Mouse (Mus musculus): ENCODE measurements at regions not wholly inside any gene's neighbourhood (a gene's known extent, or its start where the extent isn't known, plus 50 kb on each side); places are given as distances from the start of the nearest gene placed in this dataset.

- Histone ChIP-seq H3K4me2 (replicated peaks) (no peak overlapping the region), H3K27me3 (ENCODE audit: control insufficient read depth, insufficient read depth, low read length) (no peaks in the 10 kb centered on the region), H3K9me3 (ENCODE audit: control insufficient read depth, low read length) (peaks cover 4% of the 10 kb centered on the region; the same call in 1 of the 2 replicates), H3K4me3 (replicated peaks; ENCODE audit: low read length) (no peak overlapping the region), H3K36me3 (replicated peaks; ENCODE audit: control insufficient read depth, insufficient read depth) (no peaks in the 10 kb centered on the region), H3K9ac (no peak overlapping the region), H3K4me1 (replicated peaks; ENCODE audit: control insufficient read depth, insufficient read depth, low read length) (peaks cover 11% of the 10 kb centered on the region; the same call in 1 of the 2 replicates), H3K27ac (no peak overlapping the region)
- DNase-seq (ENCODE audit: low spot score) (no peak), ATAC-seq (ENCODE audit: low FRiP score) (no peak)
- 95% methylated on average over 9 of the region's 9 CpGs for WGBS
Observed at GRCm38 (mm10) chr12:112348116-112348515, 141.1 kb upstream of the A530016L24Rik start.

GRCm38 (mm10) chr12:112349676-112350318 lies 139.5 kb upstream of the A530016L24Rik start:
- Histone ChIP-seq H3K4me3 (replicated peaks; ENCODE audit: low read length) (no peak overlapping the region), H3K4me2 (replicated peaks) (no peak overlapping the region), H3K27ac (peak overlapping the region; percentile 14; the same call in 1 of the 2 replicates), H3K36me3 (replicated peaks; ENCODE audit: control insufficient read depth, insufficient read depth) (no peaks in the 10 kb centered on the region), H3K27me3 (ENCODE audit: control insufficient read depth, insufficient read depth, low read length) (no peaks in the 10 kb centered on the region), H3K4me1 (replicated peaks; ENCODE audit: control insufficient read depth, insufficient read depth, low read length) (peaks cover 11% of the 10 kb centered on the region; the same call in 1 of the 2 replicates), H3K9me3 (ENCODE audit: control insufficient read depth, low read length) (peaks cover 4% of the 10 kb centered on the region; the same call in 1 of the 2 replicates), H3K9ac (0 out of 2 replicates have a peak overlapping the region, but pooled peaks have one; percentile 18)
- ATAC-seq (ENCODE audit: low FRiP score) (no peak), DNase-seq (ENCODE audit: low spot score) (no peak)
- WGBS = 43% methylated on average over 17 of the region's 17 CpGs

GRCm38 (mm10) chr12:112350733-112351132 lies 138.5 kb upstream of the A530016L24Rik start:
- DNase-seq (ENCODE audit: low spot score) = no peak

GRCm38 (mm10) chr12:112363349-112363748 lies 125.9 kb upstream of the A530016L24Rik start:
- H3K4me1 ChIP-seq (replicated peaks; ENCODE audit: control insufficient read depth, insufficient read depth, low read length) = no peaks in the 10 kb centered on the region
- H3K4me2 ChIP-seq (replicated peaks) = no peak overlapping the region
- no peak overlapping the region for H3K4me3 ChIP-seq (replicated peaks; ENCODE audit: low read length)
- no peaks in the 10 kb centered on the region; the same call in 1 of the 2 replicates for H3K9me3 ChIP-seq (ENCODE audit: control insufficient read depth, low read length)
- DNase-seq (ENCODE audit: low spot score) (no peak), ATAC-seq (ENCODE audit: low FRiP score) (no peak)
- no peaks in the 10 kb centered on the region for H3K36me3 ChIP-seq (replicated peaks; ENCODE audit: control insufficient read depth, insufficient read depth)
- H3K9ac ChIP-seq = no peak overlapping the region
- no peak overlapping the region for H3K27ac ChIP-seq
- WGBS = 79% methylated on average over 3 of the region's 3 CpGs
- H3K27me3 ChIP-seq (ENCODE audit: control insufficient read depth, insufficient read depth, low read length) = no peaks in the 10 kb centered on the region

More at GRCm38 (mm10) chr12:112350733-112351132, 138.5 kb upstream of the A530016L24Rik start:
- Histone ChIP-seq H3K27me3 (ENCODE audit: control insufficient read depth, insufficient read depth, low read length) (no peaks in the 10 kb centered on the region), H3K36me3 (replicated peaks; ENCODE audit: control insufficient read depth, insufficient read depth) (no peaks in the 10 kb centered on the region), H3K27ac (no peak overlapping the region; the same call in 1 of the 2 replicates), H3K4me3 (replicated peaks; ENCODE audit: low read length) (no peak overlapping the region), H3K9me3 (ENCODE audit: control insufficient read depth, low read length) (peaks cover 4% of the 10 kb centered on the region; the same call in 1 of the 2 replicates), H3K4me1 (replicated peaks; ENCODE audit: control insufficient read depth, insufficient read depth, low read length) (peaks cover 11% of the 10 kb centered on the region; the same call in 1 of the 2 replicates), H3K4me2 (replicated peaks) (no peak overlapping the region), H3K9ac (no peak overlapping the region)
- WGBS = 19% methylated on average over 9 of the region's 9 CpGs
- ATAC-seq (ENCODE audit: low FRiP score) = no peak

GRCm38 (mm10) chr12:112367221-112367620 lies 122.0 kb upstream of the A530016L24Rik start:
- Histone ChIP-seq H3K9ac (no peak overlapping the region), H3K27me3 (ENCODE audit: control insufficient read depth, insufficient read depth, low read length) (no peaks in the 10 kb centered on the region), H3K4me1 (replicated peaks; ENCODE audit: control insufficient read depth, insufficient read depth, low read length) (no peaks in the 10 kb centered on the region), H3K9me3 (ENCODE audit: control insufficient read depth, low read length) (no peaks in the 10 kb centered on the region; the same call in 1 of the 2 replicates), H3K27ac (no peak overlapping the region), H3K4me3 (replicated peaks; ENCODE audit: low read length) (no peak overlapping the region), H3K4me2 (replicated peaks) (no peak overlapping the region), H3K36me3 (replicated peaks; ENCODE audit: control insufficient read depth, insufficient read depth) (no peaks in the 10 kb centered on the region)
- ATAC-seq (ENCODE audit: low FRiP score) (no peak), DNase-seq (ENCODE audit: low spot score) (no peak)
- WGBS = 77% methylated on average over 4 of the region's 4 CpGs

GRCm38 (mm10) chr12:112368112-112368511 lies 121.1 kb upstream of the A530016L24Rik start:
- no peak overlapping the region for H3K9ac ChIP-seq
- H3K9me3 ChIP-seq (ENCODE audit: control insufficient read depth, low read length) = no peaks in the 10 kb centered on the region; the same call in 1 of the 2 replicates
- no peak overlapping the region for H3K4me3 ChIP-seq (replicated peaks; ENCODE audit: low read length)
- WGBS = 88% methylated on average over 6 of the region's 6 CpGs
- H3K36me3 ChIP-seq (replicated peaks; ENCODE audit: control insufficient read depth, insufficient read depth) = no peaks in the 10 kb centered on the region
- H3K27me3 ChIP-seq (ENCODE audit: control insufficient read depth, insufficient read depth, low read length) = no peaks in the 10 kb centered on the region
- no peak for ATAC-seq (ENCODE audit: low FRiP score)
- H3K27ac ChIP-seq = no peak overlapping the region
- no peaks in the 10 kb centered on the region for H3K4me1 ChIP-seq (replicated peaks; ENCODE audit: control insufficient read depth, insufficient read depth, low read length)
- no peak overlapping the region for H3K4me2 ChIP-seq (replicated peaks)
- no peak for DNase-seq (ENCODE audit: low spot score)

GRCm38 (mm10) chr12:112369581-112370371 lies 119.5 kb upstream of the A530016L24Rik start:
- Histone ChIP-seq H3K4me3 (replicated peaks; ENCODE audit: low read length) (no peak overlapping the region), H3K4me1 (replicated peaks; ENCODE audit: control insufficient read depth, insufficient read depth, low read length) (no peaks in the 10 kb centered on the region), H3K9me3 (ENCODE audit: control insufficient read depth, low read length) (no peaks in the 10 kb centered on the region; the same call in 1 of the 2 replicates), H3K36me3 (replicated peaks; ENCODE audit: control insufficient read depth, insufficient read depth) (no peaks in the 10 kb centered on the region), H3K27me3 (ENCODE audit: control insufficient read depth, insufficient read depth, low read length) (no peaks in the 10 kb centered on the region), H3K27ac (no peak overlapping the region), H3K9ac (no peak overlapping the region), H3K4me2 (replicated peaks) (no peak overlapping the region)
- DNase-seq (ENCODE audit: low spot score) (no peak), ATAC-seq (ENCODE audit: low FRiP score) (no peak)
- WGBS = 54% methylated on average over 15 of the region's 15 CpGs

- Histone ChIP-seq H3K9me3 (ENCODE audit: control insufficient read depth, low read length) (no peaks in the 10 kb centered on the region), H3K4me2 (replicated peaks) (no peak overlapping the region), H3K36me3 (replicated peaks; ENCODE audit: control insufficient read depth, insufficient read depth) (no peaks in the 10 kb centered on the region), H3K4me3 (replicated peaks; ENCODE audit: low read length) (no peak overlapping the region), H3K4me1 (replicated peaks; ENCODE audit: control insufficient read depth, insufficient read depth, low read length) (no peaks in the 10 kb centered on the region), H3K9ac (no peak overlapping the region), H3K27me3 (ENCODE audit: control insufficient read depth, insufficient read depth, low read length) (no peaks in the 10 kb centered on the region), H3K27ac (no peak overlapping the region)
- ATAC-seq (ENCODE audit: low FRiP score) = no peak
- WGBS = 75% methylated on average over 14 of the region's 14 CpGs
- DNase-seq (ENCODE audit: low spot score) = no peak
Observed at GRCm38 (mm10) chr12:112372234-112373050, 116.8 kb upstream of the A530016L24Rik start.

- DNase-seq (ENCODE audit: low spot score) (no peak), ATAC-seq (ENCODE audit: low FRiP score) (no peak)
- Histone ChIP-seq H3K4me2 (replicated peaks) (no peak overlapping the region), H3K4me1 (replicated peaks; ENCODE audit: control insufficient read depth, insufficient read depth, low read length) (no peaks in the 10 kb centered on the region), H3K27ac (no peak overlapping the region), H3K36me3 (replicated peaks; ENCODE audit: control insufficient read depth, insufficient read depth) (no peaks in the 10 kb centered on the region), H3K4me3 (replicated peaks; ENCODE audit: low read length) (no peak overlapping the region), H3K9me3 (ENCODE audit: control insufficient read depth, low read length) (no peaks in the 10 kb centered on the region), H3K27me3 (ENCODE audit: control insufficient read depth, insufficient read depth, low read length) (no peaks in the 10 kb centered on the region), H3K9ac (no peak overlapping the region)
- WGBS = 91% methylated on average over 7 of the region's 7 CpGs
Observed at GRCm38 (mm10) chr12:112373966-112374365, 115.3 kb upstream of the A530016L24Rik start.
